Mouse (Mus musculus) naive thymus-derived CD4-positive, alpha-beta T cell, adult 2 months (primary cell): ENCODE data around the gene E130114P18Rik.

Experiments
- DNase-seq: peaks from one replicate; pipeline ENCODE4 v3.0.0-alpha.2; 2011; ENCODE audit warnings: low read depth

The E130114P18Rik gene

GRCm38 (mm10) chr4:97649626-97650015 lies 128.3 kb downstream of the E130114P18Rik start:
- no peak for DNase-seq

- DNase-seq: no peak
Observed at GRCm38 (mm10) chr4:97648825-97649625, 128.9 kb downstream of the E130114P18Rik start.

GRCm38 (mm10) chr4:97648436-97648707 lies 129.5 kb downstream of the E130114P18Rik start:
- DNase-seq: no peak

- no peak for DNase-seq
Observed at GRCm38 (mm10) chr4:97647700-97648435, 130.0 kb downstream of the E130114P18Rik start.

GRCm38 (mm10) chr4:97647236-97647635 lies 130.6 kb downstream of the E130114P18Rik start:
- no peak for DNase-seq

GRCm38 (mm10) chr4:97640385-97640784 lies 137.5 kb downstream of the E130114P18Rik start:
- no peak for DNase-seq

- no peak for DNase-seq
Observed at GRCm38 (mm10) chr4:97636569-97636968, 141.3 kb downstream of the E130114P18Rik start.

- no peak for DNase-seq
Observed at GRCm38 (mm10) chr4:97635757-97636292, 142.1 kb downstream of the E130114P18Rik start.

GRCm38 (mm10) chr4:97635296-97635755 lies 142.6 kb downstream of the E130114P18Rik start:
- DNase-seq: no peak

- no peak for DNase-seq
Observed at GRCm38 (mm10) chr4:97628881-97629605, 148.8 kb downstream of the E130114P18Rik start.

GRCm38 (mm10) chr4:97626002-97626720 lies 151.7 kb downstream of the E130114P18Rik start:
- no peak for DNase-seq

GRCm38 (mm10) chr4:97623165-97623564 lies 154.7 kb downstream of the E130114P18Rik start:
- DNase-seq: peak; percentile 24

GRCm38 (mm10) chr4:97621731-97622130 lies 156.1 kb downstream of the E130114P18Rik start:
- no peak for DNase-seq

GRCm38 (mm10) chr4:97620409-97620808 lies 157.5 kb downstream of the E130114P18Rik start:
- DNase-seq: no peak

- peak; percentile 33 for DNase-seq
Observed at GRCm38 (mm10) chr4:97618668-97619373, 159.1 kb downstream of the E130114P18Rik start.

GRCm38 (mm10) chr4:97615031-97615430 lies 162.8 kb downstream of the E130114P18Rik start:
- DNase-seq: no peak

GRCm38 (mm10) chr4:97611251-97611847 lies 166.5 kb downstream of the E130114P18Rik start:
- no peak for DNase-seq

- DNase-seq: no peak
Observed at GRCm38 (mm10) chr4:97609831-97610727, 167.8 kb downstream of the E130114P18Rik start.

- DNase-seq: no peak
Observed at GRCm38 (mm10) chr4:97609329-97609728, 168.5 kb downstream of the E130114P18Rik start.

GRCm38 (mm10) chr4:97608728-97609127 lies 169.2 kb downstream of the E130114P18Rik start:
- DNase-seq: no peak
